Mouse (Mus musculus): Measurements from ENCODE around the gene P3h4. TPM values are rescaled to one million over a fixed set of nuclear protein-coding genes. Genes with fewer than 3 reads are reported as not detected.

Gene P3h4
- total and polyA plus RNA-seq, 3 experiments: 13.4 to 29.7 (median 16.8) TPM

DNA sequence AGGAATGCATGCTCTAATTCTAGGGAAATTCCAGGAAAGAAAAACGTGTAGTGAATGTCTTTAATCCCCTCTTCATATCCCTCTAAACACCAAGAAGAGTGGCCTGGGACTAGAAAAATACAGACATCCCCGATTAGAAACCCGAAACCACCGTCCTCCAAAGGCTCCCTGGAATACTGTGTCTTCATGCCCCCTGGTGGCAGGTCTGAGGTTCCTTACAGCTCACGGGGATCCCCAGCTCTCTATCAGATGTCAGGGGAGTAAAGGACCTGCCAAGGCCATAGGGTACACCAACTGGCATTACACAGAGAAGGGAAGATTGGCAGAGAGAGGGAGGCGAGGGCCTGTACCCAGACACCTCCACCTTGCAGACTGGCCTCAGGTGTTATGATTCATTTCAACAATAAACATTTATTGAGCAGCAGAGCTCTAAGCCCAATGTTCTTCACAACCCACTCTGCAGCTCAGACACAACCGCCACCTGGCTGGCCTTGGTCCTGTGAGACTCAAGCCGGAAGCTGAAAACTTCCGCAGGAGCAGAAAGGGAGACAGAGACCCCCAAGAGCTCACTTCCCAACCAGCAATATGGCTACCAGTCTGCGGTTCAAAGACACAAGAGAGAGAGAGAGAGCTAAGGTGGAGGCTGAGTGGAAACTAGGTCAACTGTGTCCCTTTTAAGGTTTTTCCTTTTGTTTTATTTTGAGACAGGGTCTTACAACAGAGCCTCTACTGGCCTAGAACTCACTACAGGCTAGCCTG, 6.4 kb downstream of the P3h4 start:
- peaks cover 8% of the 10 kb centered on the region for H3K4me1 ChIP-seq (ENCODE audit: control insufficient read depth, insufficient read depth, low read length)
- no peak overlapping the region for H3K4me3 ChIP-seq
- no peak overlapping the region for H3K9ac ChIP-seq (ENCODE audit: low read depth, low read length)
- no peaks in the 10 kb centered on the region for H3K79me2 ChIP-seq (replicated peaks; ENCODE audit: control insufficient read depth, insufficient read depth, low read length)
- H3K27me3 ChIP-seq (ENCODE audit: control insufficient read depth, insufficient read depth, low read length): no peaks in the 10 kb centered on the region
- no peaks in the 10 kb centered on the region for H3K36me3 ChIP-seq (ENCODE audit: control insufficient read depth, insufficient read depth, low read length)
- H3K27ac ChIP-seq: no peak overlapping the region
- DNase-seq: peak; percentile 73 to 78
- WGBS: 38% methylated on average over 10 of the region's 10 CpGs
- intact Hi-C loops (cut with DNase I): loop anchor here (1.0 kb wide), 1 partner anchor 46 kb away; no protein-coding TSS in a partner anchor
- TF ChIP-seq POLR2A (IDR thresholded peaks at IDR 0.05; ENCODE audit: insufficient read depth, low read depth, low read length) (no peak), CTCF (IDR thresholded peaks at IDR 0.05) (peak; percentile 94; the same call in 1 of the 2 replicates), EP300 (IDR thresholded peaks at IDR 0.05; ENCODE audit: insufficient read depth, low read depth, low read length) (peak; percentile 90; the same call in 1 of the 2 replicates)

DNA sequence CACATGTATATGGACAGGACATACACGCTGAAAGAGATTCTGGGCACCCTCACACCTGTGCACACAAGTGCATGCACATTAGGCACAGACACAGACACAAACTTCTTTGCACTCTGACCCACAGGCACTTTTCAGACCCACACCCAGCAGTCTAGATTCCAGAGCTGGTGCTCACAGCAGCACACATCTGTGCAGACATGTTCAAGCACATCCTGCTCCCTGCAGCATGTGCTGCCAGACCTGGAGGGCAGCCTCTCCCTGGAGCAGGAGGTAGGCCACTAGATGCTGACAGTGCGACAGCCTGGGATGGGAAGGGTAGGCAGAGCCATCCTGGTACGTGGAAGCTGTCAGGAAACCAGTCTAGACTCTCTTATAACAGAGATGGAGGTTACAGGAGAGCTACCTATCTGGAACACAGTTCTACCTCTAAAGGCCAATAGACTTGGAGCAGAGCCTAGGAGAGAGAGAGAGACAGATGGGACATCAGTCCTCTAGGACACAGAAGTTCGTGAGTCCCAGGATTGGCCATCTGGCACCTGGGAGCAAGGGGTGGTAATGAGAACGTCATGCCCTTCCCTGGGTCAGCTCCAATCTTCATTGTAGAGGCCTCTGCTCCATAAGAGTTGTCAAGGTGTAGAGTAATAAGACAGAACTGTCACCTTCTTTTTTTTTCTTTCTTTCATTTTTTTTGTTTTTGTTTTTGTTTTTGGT, 7.5 kb downstream of the P3h4 start:
- Histone ChIP-seq H3K4me3 (no peak overlapping the region), H3K27me3 (ENCODE audit: control insufficient read depth, insufficient read depth, low read length) (no peaks in the 10 kb centered on the region), H3K36me3 (ENCODE audit: control insufficient read depth, insufficient read depth, low read length) (no peaks in the 10 kb centered on the region), H3K27ac (no peak overlapping the region), H3K9ac (ENCODE audit: low read depth, low read length) (no peak overlapping the region), H3K79me2 (replicated peaks; ENCODE audit: control insufficient read depth, insufficient read depth, low read length) (no peaks in the 10 kb centered on the region), H3K4me1 (ENCODE audit: control insufficient read depth, insufficient read depth, low read length) (peaks cover 10% of the 10 kb centered on the region)
- WGBS: 75% methylated on average over 5 of the region's 5 CpGs
- DNase-seq: no peak
- intact Hi-C loops (cut with DNase I): no loop called here
- no peak for TF ChIP-seq EP300 (IDR thresholded peaks at IDR 0.05; ENCODE audit: insufficient read depth, low read depth, low read length)
- TF ChIP-seq CTCF (IDR thresholded peaks at IDR 0.05): no peak
- TF ChIP-seq POLR2A (IDR thresholded peaks at IDR 0.05; ENCODE audit: insufficient read depth, low read depth, low read length): no peak

- Histone ChIP-seq H3K27ac (no peak overlapping the region), H3K79me2 (replicated peaks; ENCODE audit: control insufficient read depth, insufficient read depth, low read length) (no peaks in the 10 kb centered on the region), H3K27me3 (ENCODE audit: control insufficient read depth, insufficient read depth, low read length) (no peaks in the 10 kb centered on the region), H3K4me3 (no peak overlapping the region), H3K36me3 (ENCODE audit: control insufficient read depth, insufficient read depth, low read length) (no peaks in the 10 kb centered on the region), H3K4me1 (ENCODE audit: control insufficient read depth, insufficient read depth, low read length) (peaks cover 13% of the 10 kb centered on the region), H3K9ac (ENCODE audit: low read depth, low read length) (no peak overlapping the region)
- WGBS: 85% methylated on average over 8 of the region's 8 CpGs
- DNase-seq: no peak
- intact Hi-C loops (cut with DNase I): no loop called here
- no peak for TF ChIP-seq EP300 (IDR thresholded peaks at IDR 0.05; ENCODE audit: insufficient read depth, low read depth, low read length)
- TF ChIP-seq POLR2A (IDR thresholded peaks at IDR 0.05; ENCODE audit: insufficient read depth, low read depth, low read length): no peak
- TF ChIP-seq CTCF (IDR thresholded peaks at IDR 0.05): no peak
Measured at GRCm38 (mm10) chr11:100406273-100406672, 8.4 kb downstream of the P3h4 start.

DNA sequence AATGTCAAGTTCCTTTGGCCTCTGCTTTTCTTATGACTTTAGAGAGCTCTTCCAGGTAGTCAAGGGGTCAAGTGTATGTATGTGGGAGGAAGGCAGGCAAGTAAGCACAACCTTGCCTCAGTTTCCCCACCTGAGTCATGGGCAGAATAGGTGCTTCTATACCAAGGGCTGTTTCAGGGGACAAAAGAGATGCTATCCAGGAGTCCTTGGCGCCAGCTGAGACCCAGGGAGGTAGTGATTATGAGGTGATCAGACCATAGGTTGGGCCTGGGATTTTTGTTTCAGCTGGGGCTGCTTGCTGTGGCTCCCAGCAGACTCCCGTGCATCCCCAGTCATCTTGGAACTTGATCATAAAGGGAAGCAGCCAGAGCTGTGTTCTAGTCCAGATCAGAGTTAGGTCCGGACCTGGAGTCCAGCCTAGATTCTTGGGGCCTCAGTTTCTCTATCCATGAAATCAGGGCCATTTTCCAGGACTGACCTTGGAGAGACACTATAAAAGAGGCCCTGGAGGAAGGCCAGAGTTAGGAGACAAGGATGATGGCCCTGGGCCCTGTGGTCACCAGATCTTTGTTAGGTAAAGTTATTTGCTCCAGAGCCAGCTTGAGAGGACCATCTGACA, 10.1 kb downstream of the P3h4 start:
- Histone ChIP-seq H3K4me1 (ENCODE audit: control insufficient read depth, insufficient read depth, low read length) (peaks cover 23% of the 10 kb centered on the region), H3K27ac (no peak overlapping the region; the same call in 1 of the 2 replicates), H3K27me3 (ENCODE audit: control insufficient read depth, insufficient read depth, low read length) (no peaks in the 10 kb centered on the region), H3K36me3 (ENCODE audit: control insufficient read depth, insufficient read depth, low read length) (no peaks in the 10 kb centered on the region), H3K79me2 (replicated peaks; ENCODE audit: control insufficient read depth, insufficient read depth, low read length) (no peaks in the 10 kb centered on the region), H3K9ac (ENCODE audit: low read depth, low read length) (no peak overlapping the region), H3K4me3 (no peak overlapping the region)
- intact Hi-C loops (cut with DNase I): no loop called here
- no peak for DNase-seq
- 78% methylated on average over 3 of the region's 3 CpGs for WGBS
- TF ChIP-seq EP300 (IDR thresholded peaks at IDR 0.05; ENCODE audit: insufficient read depth, low read depth, low read length) (no peak), POLR2A (IDR thresholded peaks at IDR 0.05; ENCODE audit: insufficient read depth, low read depth, low read length) (no peak), CTCF (IDR thresholded peaks at IDR 0.05) (no peak)

DNA sequence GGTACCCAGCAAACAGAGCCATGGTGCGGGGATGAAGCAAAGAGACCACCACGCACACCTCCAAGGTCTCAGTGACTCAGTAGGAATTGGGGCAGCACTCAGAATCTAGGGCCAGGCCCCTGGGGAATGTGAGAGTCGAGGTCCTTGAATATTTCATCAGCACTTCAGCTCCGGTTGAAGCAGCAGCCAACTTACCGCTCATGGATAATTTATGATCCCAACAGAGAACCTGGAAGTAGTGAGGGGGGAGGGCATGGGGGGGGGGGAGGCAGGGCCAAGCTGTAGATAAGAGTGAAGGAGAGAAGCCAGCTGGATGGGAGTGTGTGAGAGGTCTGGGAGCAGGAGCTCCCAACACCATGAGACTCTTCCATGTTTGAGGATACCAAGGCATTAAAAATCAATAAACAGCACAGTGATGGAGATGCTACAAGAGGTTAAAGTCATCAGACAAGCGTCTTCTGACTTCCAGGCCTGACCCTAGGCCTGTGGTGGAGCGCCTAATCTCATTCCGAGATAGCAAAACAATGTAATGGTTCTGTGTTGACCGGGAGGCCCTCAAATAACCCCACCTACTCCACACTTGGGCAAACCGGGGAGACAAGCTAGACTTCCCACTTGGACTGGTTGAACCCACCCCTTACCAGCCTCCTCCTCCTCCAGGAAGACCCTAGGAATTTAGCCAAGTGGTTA, 11.0 kb downstream of the P3h4 start:
- WGBS: 37% methylated on average over 10 of the region's 10 CpGs
- TF ChIP-seq EP300 (IDR thresholded peaks at IDR 0.05; ENCODE audit: insufficient read depth, low read depth, low read length): no peak
- no peak for TF ChIP-seq POLR2A (IDR thresholded peaks at IDR 0.05; ENCODE audit: insufficient read depth, low read depth, low read length)
- intact Hi-C loops (cut with DNase I): no loop called here
- H3K9ac ChIP-seq (ENCODE audit: low read depth, low read length): no peak overlapping the region
- peaks cover 25% of the 10 kb centered on the region for H3K4me1 ChIP-seq (ENCODE audit: control insufficient read depth, insufficient read depth, low read length)
- DNase-seq: peak in 1 of 2 experiments; percentile 35
- H3K27me3 ChIP-seq (ENCODE audit: control insufficient read depth, insufficient read depth, low read length): no peaks in the 10 kb centered on the region
- no peaks in the 10 kb centered on the region for H3K79me2 ChIP-seq (replicated peaks; ENCODE audit: control insufficient read depth, insufficient read depth, low read length)
- no peak overlapping the region for H3K4me3 ChIP-seq
- peak overlapping the region; percentile 93 for H3K27ac ChIP-seq
- H3K36me3 ChIP-seq (ENCODE audit: control insufficient read depth, insufficient read depth, low read length): no peaks in the 10 kb centered on the region

Data from heart, adult 2 months (tissue).